Mouse (Mus musculus): ENCODE measurements at regions not wholly inside any gene's neighbourhood (a gene's known extent, or its start where the extent isn't known, plus 50 kb on each side); places are given as distances from the start of the nearest gene placed in this dataset.

DNA sequence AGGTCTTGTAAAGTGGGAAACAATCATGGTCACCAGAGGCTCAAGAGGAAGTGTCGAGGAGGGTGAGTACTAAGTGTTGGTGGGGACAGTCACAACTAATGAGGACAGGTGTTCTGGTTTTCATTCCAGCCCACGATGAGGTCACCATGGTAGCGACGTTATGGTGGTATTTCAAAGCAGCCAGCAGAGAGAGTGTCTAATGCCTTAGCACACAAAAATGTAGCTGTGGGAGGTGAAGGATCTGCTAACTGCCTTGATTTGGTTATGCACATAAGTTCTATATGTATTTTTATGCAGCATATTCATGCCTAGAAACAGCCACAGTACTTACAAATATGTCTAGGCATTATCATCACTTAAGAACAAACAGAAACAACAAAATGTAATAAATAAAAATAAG, 151.0 kb upstream of the Cdh5 start:
- TF ChIP-seq CTCF (IDR thresholded peaks at IDR 0.05; ENCODE audit: control insufficient read depth, insufficient read depth, low read length) (no peak), POLR2A (IDR thresholded peaks at IDR 0.05; ENCODE audit: borderline replicate concordance, control insufficient read depth, low read depth, low read length) (no peak)

Data from bone marrow, adult 2 months (tissue).